Mouse (Mus musculus): Measurements from ENCODE around the gene Gm20219.

DNA sequence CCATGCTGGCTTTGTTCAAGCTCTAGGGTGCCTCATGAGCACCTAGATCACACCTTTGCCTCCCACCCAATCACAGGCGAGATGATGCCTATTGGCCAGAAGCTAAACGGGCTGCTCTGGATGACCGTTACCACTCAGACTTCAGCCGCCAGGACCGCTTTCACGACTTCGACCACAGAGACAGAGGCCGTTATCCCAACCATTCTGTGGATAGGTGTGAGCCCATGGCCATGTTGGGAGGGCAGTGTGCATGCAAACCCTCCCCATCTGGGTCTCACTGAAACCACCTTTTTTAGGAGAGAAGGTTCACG is 49.8 kb upstream of the Gm20219 start:
- TF ChIP-seq POLR2A (IDR thresholded peaks at IDR 0.05; ENCODE audit: control insufficient read depth, extremely low read depth, insufficient read depth, low read length, poor library complexity) = no peak
- TF ChIP-seq CTCF (IDR thresholded peaks at IDR 0.05; ENCODE audit: borderline replicate concordance, control insufficient read depth, extremely low read depth, insufficient read depth, low read length, poor library complexity) = no peak

Data from thymus, adult 2 months (tissue).